8 mouse cellular contexts compared by ENCODE assay signal in genomic region chr2:173235435-173236332, GRCm38 (mm10). TPM values are rescaled to one million over a fixed set of nuclear protein-coding genes. Genes with fewer than 3 reads are reported as not detected.
A peak's percentile ranks its signal among the peaks of the same experiment; 100 is the strongest.
DNase-seq lines count a peak whose midpoint lies in the region; ATAC-seq and TF ChIP-seq lines count a peak whose summit lies in the region.
"Had no signal": no experiment of that assay in that cellular context is flagged by ENCODE, and none has a peak within 500 bp of the region (broad histone marks: within the 10 kb centered on the region; RNA-seq: fewer than 3 reads in every experiment).

No protein-coding gene starts in this region.

- no peaks in the 10 kb centered on the region for H3K9me3 ChIP-seq in embryonic facial prominence, embryonic 10.5 days
- no peaks in the 10 kb centered on the region for H3K9me3 ChIP-seq in forebrain, postnatal 0 days (ENCODE audit: low read length)
- no peaks in the 10 kb centered on the region for H3K9me3 ChIP-seq in midbrain, postnatal 0 days (ENCODE audit: low read length)
- H3K9me3 ChIP-seq: megakaryocyte, embryonic 14.5 days had no signal

- peak overlapping the region; percentile 66 for H3K27ac ChIP-seq in embryonic facial prominence, embryonic 10.5 days (replicated peaks)
- H3K27ac ChIP-seq in forebrain, postnatal 0 days (ENCODE audit: low read depth, low read length), result no peak overlapping the region
- 0 out of 2 replicates have a peak overlapping the region, but pooled peaks have one; percentile 3 for H3K27ac ChIP-seq in midbrain, postnatal 0 days (ENCODE audit: low read depth, low read length)

- TF ChIP-seq CTCF in forebrain, postnatal 0 days (IDR thresholded peaks at IDR 0.05; ENCODE audit: low read depth), result no peak
- TF ChIP-seq CTCF in midbrain, postnatal 0 days (IDR thresholded peaks at IDR 0.05), result no peak

- no peak overlapping the region; the same call in 1 of the 2 replicates for H3K4me3 ChIP-seq in embryonic facial prominence, embryonic 10.5 days
- no peak overlapping the region for H3K4me3 ChIP-seq in forebrain, postnatal 0 days (ENCODE audit: low read depth, low read length)
- H3K4me3 ChIP-seq in midbrain, postnatal 0 days (ENCODE audit: low read depth, low read length), result no peak overlapping the region
- H3K4me3 ChIP-seq: megakaryocyte, embryonic 14.5 days had no signal

- intact Hi-C loops in left cerebral cortex, postnatal 4 days (cut with DNase I), result no loop called here

- no peak overlapping the region for H3K9ac ChIP-seq in forebrain, postnatal 0 days
- H3K9ac ChIP-seq in midbrain, postnatal 0 days (replicated peaks; ENCODE audit: low read length, poor library complexity, severe bottlenecking), result no peak overlapping the region

- H3K4me2 ChIP-seq in forebrain, postnatal 0 days (ENCODE audit: low read depth), result no peak overlapping the region
- H3K4me2 ChIP-seq in midbrain, postnatal 0 days (ENCODE audit: low read depth, low read length, poor library complexity, severe bottlenecking), result no peak overlapping the region

- H3K36me3 ChIP-seq in embryonic facial prominence, embryonic 10.5 days (replicated peaks), result peaks cover 31% of the 10 kb centered on the region
- H3K36me3 ChIP-seq in forebrain, postnatal 0 days (ENCODE audit: insufficient read depth), result peaks cover 30% of the 10 kb centered on the region
- H3K36me3 ChIP-seq in midbrain, postnatal 0 days (ENCODE audit: insufficient read depth, low read length), result peaks cover 13% of the 10 kb centered on the region; the same call in 1 of the 2 replicates

- peak; percentile 72 for DNase-seq in left cerebral cortex, postnatal 4 days
- DNase-seq in left cerebral cortex, adult 11 months (ENCODE audit: low spot score), result no peak
- DNase-seq in embryonic facial prominence, embryonic 10.5 days (ENCODE audit: low spot score), result no peak
- no peak for DNase-seq in forebrain, postnatal 0 days
- peak; percentile 67 for DNase-seq in midbrain, postnatal 0 days (ENCODE audit: low spot score)
- DNase-seq in frontal cortex, postnatal 14 days (ENCODE audit: low spot score in 2 of 2), result no peak
- no peak for DNase-seq in left cerebral cortex, adult 9 months (ENCODE audit: low spot score in 2 of 2)

- WGBS in embryonic facial prominence, embryonic 10.5 days, result 60% methylated on average over 8 of the region's 8 CpGs
- 49% methylated on average over 8 of the region's 8 CpGs for WGBS in forebrain, postnatal 0 days
- WGBS in midbrain, postnatal 0 days, result 49% methylated on average over 8 of the region's 8 CpGs

- 0 out of 2 replicates have a peak, but pooled peaks have one; percentile 25 for ATAC-seq in forebrain, postnatal 0 days
- ATAC-seq in midbrain, postnatal 0 days (ENCODE audit: low FRiP score), result no peak

- H3K4me1 ChIP-seq in embryonic facial prominence, embryonic 10.5 days, result peaks cover 75% of the 10 kb centered on the region
- H3K4me1 ChIP-seq in forebrain, postnatal 0 days (ENCODE audit: insufficient read depth), result peaks cover 6% of the 10 kb centered on the region
- peaks cover 10% of the 10 kb centered on the region for H3K4me1 ChIP-seq in midbrain, postnatal 0 days (ENCODE audit: insufficient read depth, low read length)

- H3K27me3 ChIP-seq in embryonic facial prominence, embryonic 10.5 days (replicated peaks; ENCODE audit: low read depth, poor library complexity, severe bottlenecking), result peaks cover 13% of the 10 kb centered on the region
- no peaks in the 10 kb centered on the region for H3K27me3 ChIP-seq in forebrain, postnatal 0 days (ENCODE audit: insufficient read depth, low read length)
- no peaks in the 10 kb centered on the region for H3K27me3 ChIP-seq in midbrain, postnatal 0 days (ENCODE audit: insufficient read depth, low read length)

RNA-seq across cellular contexts. Expression of gene Zbp1, which starts 17.0 kb away (rescaled TPM):
- under 1 TPM in 1 of 2 experiments, not detected in 1; 0.20 TPM for total RNA-seq in left cerebral cortex, postnatal 4 days (2021)
- not detected in 2 replicates for polyA plus RNA-seq in embryonic facial prominence, embryonic 10.5 days (2016; fragmentation: Nextera tagmentation; extraction: Ambion mirVana)
- total RNA-seq in forebrain, postnatal 0 days (2014; rRNA removed), result 0.52 TPM in 1 of 2 replicates, not detected in the other
- 0.44 and 0.45 TPM in 2 replicates for polyA plus RNA-seq in forebrain, postnatal 0 days (2015; fragmentation: Nextera tagmentation; extraction: Ambion mirVana)
- total RNA-seq in midbrain, postnatal 0 days (2014; rRNA removed), result not detected in 2 replicates
- polyA plus RNA-seq in midbrain, postnatal 0 days (2015; fragmentation: Nextera tagmentation; extraction: Ambion mirVana), result 0.38 and 0.57 TPM in 2 replicates

RNA-seq across cellular contexts. Expression of gene Pmepa1, which starts 40.6 kb away (rescaled TPM):
- 10 to 100 TPM; 32.7 to 45.3 TPM for total RNA-seq in left cerebral cortex, postnatal 4 days (2021)
- 1.4 and 2.1 TPM in 2 replicates for polyA plus RNA-seq in embryonic facial prominence, embryonic 10.5 days (2016; fragmentation: Nextera tagmentation; extraction: Ambion mirVana)
- 6.9 and 8.5 TPM in 2 replicates for total RNA-seq in forebrain, postnatal 0 days (2014; rRNA removed)
- 2.5 and 3.1 TPM in 2 replicates for polyA plus RNA-seq in forebrain, postnatal 0 days (2015; fragmentation: Nextera tagmentation; extraction: Ambion mirVana)
- 6.5 and 12.8 TPM in 2 replicates for total RNA-seq in midbrain, postnatal 0 days (2014; rRNA removed)
- polyA plus RNA-seq in midbrain, postnatal 0 days (2015; fragmentation: Nextera tagmentation; extraction: Ambion mirVana), result 2.3 TPM in 2 replicates

Comparison
In these comparisons a context has a peak if more than half of its experiments do, and no peak if none do; other contexts are left out.
1. DNase-seq: peak in left cerebral cortex, postnatal 4 days (single experiment) and midbrain, postnatal 0 days (single experiment); none in left cerebral cortex, adult 11 months (single experiment), embryonic facial prominence, embryonic 10.5 days (single experiment), forebrain, postnatal 0 days (single experiment), frontal cortex, postnatal 14 days (0 of 2) and left cerebral cortex, adult 9 months (0 of 2).